Mouse (Mus musculus) liver, postnatal 0 days (tissue): ENCODE results near the gene Prdx2. TPM values are rescaled to one million over a fixed set of nuclear protein-coding genes. Genes with fewer than 3 reads are reported as not detected.

Experiments
- ATAC-seq: fragments of 200-750 bp; cut with Nextera tagmentation; 2 replicates; pipeline ENCODE4 v1.8.0; 2017; ENCODE audit warnings: mild to moderate bottlenecking, moderate library complexity
- DNase-seq: peaks from one replicate; pipeline ENCODE4 v3.0.0-alpha.2; 2016
- H3K27ac ChIP-seq: fragments of 300-500 bp; sonication (generic); 2 replicates; pipeline ENCODE4 v1.5.1; 2014; ENCODE audit warnings: antibody characterized with exemption, moderate library complexity, mild to moderate bottlenecking, low read depth
- H3K27me3 ChIP-seq: fragments of 300-500 bp; sonication (generic); 2 replicates; pipeline ENCODE4 v1.6.1; 2014; ENCODE audit warnings: low read length, control low read depth, mixed read lengths; ENCODE audit not compliant: insufficient read depth
- H3K36me3 ChIP-seq: fragments of 300-500 bp; sonication (generic); replicated peaks from 2 replicates; pipeline ENCODE4 v1.6.1; 2014; ENCODE audit warnings: mild to moderate bottlenecking, control low read depth, low read length, moderate library complexity, mixed read lengths; ENCODE audit not compliant: insufficient read depth
- H3K4me1 ChIP-seq: fragments of 300-500 bp; sonication (generic); 2 replicates; pipeline ENCODE4 v1.6.1; 2014; ENCODE audit warnings: antibody characterized with exemption, mild to moderate bottlenecking, control low read depth; ENCODE audit not compliant: insufficient read depth
- H3K4me2 ChIP-seq: fragments of 300-500 bp; sonication (generic); 2 replicates; pipeline ENCODE4 v1.6.1; 2014; ENCODE audit warnings: low read depth, mild to moderate bottlenecking, low read length, moderate library complexity, mixed read lengths
- H3K4me3 ChIP-seq: fragments of 300-500 bp; sonication (generic); 2 replicates; pipeline ENCODE4 v1.5.1; 2014; ENCODE audit warnings: low read depth, low read length
- H3K9ac ChIP-seq: fragments of 300-500 bp; sonication (generic); replicated peaks from 2 replicates; pipeline ENCODE4 v1.6.1; 2014; ENCODE audit warnings: mild to moderate bottlenecking, moderate library complexity
- H3K9me3 ChIP-seq: fragments of 300-500 bp; sonication (generic); 2 replicates; pipeline ENCODE4 v1.6.1; 2016; ENCODE audit warnings: mild to moderate bottlenecking, control low read depth, low read length, mixed read lengths
- CTCF ChIP-seq: sonication (generic); IDR thresholded peaks from 2 replicates; pipeline ENCODE4 v1.5.1; 2016; ENCODE audit warnings: antibody characterized with exemption, low read depth
- EP300 ChIP-seq: IDR thresholded peaks from 2 replicates; pipeline ENCODE4 v1.6.1; 2016; ENCODE audit warnings: antibody characterized with exemption, low read depth, mild to moderate bottlenecking
- WGBS: fragments of 180-500 bp; shearing (Covaris S2); extraction: QIAGEN DNeasy Blood & Tissue Kit; methylation state at CpG from one replicate; pipeline ENCODE4 v1.1.7; 2014; ENCODE audit not compliant: insufficient replicate concordance; 5-methylcytosine and 5-hydroxymethylcytosine counted together
- polyA plus RNA-seq: library from polyadenylated mRNA; unstranded; fragments of >200 nt; fragmentation: Nextera tagmentation; extraction: Ambion mirVana; gene quantifications from 2 replicates; pipeline ENCODE4 v1.2.1, GENCODE M21; 2015

Gene Prdx2
- polyA plus RNA-seq, 1 experiment from 2014 or later, result 831 TPM

GRCm38 (mm10) chr8:84981644-84982498 is 12.5 kb downstream of the Prdx2 start:
- Histone ChIP-seq H3K27me3 (no peaks in the 10 kb centered on the region), H3K4me1 (peaks cover 80% of the 10 kb centered on the region), H3K36me3 (no peaks in the 10 kb centered on the region), H3K4me3 (no peak overlapping the region), H3K27ac (peak overlapping the region; percentile 98), H3K4me2 (no peak overlapping the region), H3K9ac (no peak overlapping the region; the same call in 1 of the 2 replicates), H3K9me3 (no peaks in the 10 kb centered on the region)
- 61% methylated on average over 15 of the region's 15 CpGs for WGBS
- DNase-seq (no peak), ATAC-seq (no peak)
- TF ChIP-seq CTCF (no peak), EP300 (no peak)

GRCm38 (mm10) chr8:84982499-84983011 is 13.2 kb downstream of the Prdx2 start:
- H3K9me3 ChIP-seq, result no peaks in the 10 kb centered on the region
- ATAC-seq (no peak), DNase-seq (peak; percentile 41)
- 19% methylated on average over 3 of the region's 3 CpGs for WGBS
- H3K4me1 ChIP-seq, result peaks cover 83% of the 10 kb centered on the region
- no peak overlapping the region for H3K4me2 ChIP-seq
- no peak overlapping the region for H3K4me3 ChIP-seq
- H3K9ac ChIP-seq, result no peak overlapping the region; the same call in 1 of the 2 replicates
- peak overlapping the region; percentile 98 for H3K27ac ChIP-seq
- TF ChIP-seq EP300, result no peak
- no peak for TF ChIP-seq CTCF
- no peaks in the 10 kb centered on the region for H3K36me3 ChIP-seq
- H3K27me3 ChIP-seq, result no peaks in the 10 kb centered on the region

- 20% methylated on average over 14 of the region's 16 CpGs for WGBS
Observed at GRCm38 (mm10) chr8:84984294-84985048, 15.1 kb downstream of the Prdx2 start.

GRCm38 (mm10) chr8:84985049-84985683 is 15.8 kb downstream of the Prdx2 start:
- Histone ChIP-seq H3K4me1 (peaks cover 73% of the 10 kb centered on the region), H3K36me3 (no peaks in the 10 kb centered on the region), H3K4me2 (peak overlapping the region; percentile 94), H3K9me3 (no peaks in the 10 kb centered on the region), H3K27ac (peak overlapping the region; percentile 98), H3K4me3 (peak overlapping the region; percentile 56), H3K9ac (peak overlapping the region; percentile 76), H3K27me3 (no peaks in the 10 kb centered on the region)
- DNase-seq, result peak; percentile 55
- WGBS, result 1% methylated on average over 23 of the region's 23 CpGs
- ATAC-seq, result no peak
- TF ChIP-seq CTCF (no peak), EP300 (no peak)

More at GRCm38 (mm10) chr8:84984294-84985048, 15.1 kb downstream of the Prdx2 start:
- Histone ChIP-seq H3K9me3 (no peaks in the 10 kb centered on the region), H3K4me3 (peak overlapping the region; percentile 56), H3K9ac (peak overlapping the region; percentile 76), H3K4me1 (peaks cover 79% of the 10 kb centered on the region), H3K4me2 (peak overlapping the region; percentile 94), H3K36me3 (no peaks in the 10 kb centered on the region), H3K27ac (peak overlapping the region; percentile 98), H3K27me3 (no peaks in the 10 kb centered on the region)
- TF ChIP-seq EP300 (no peak), CTCF (no peak)
- DNase-seq, result peak; percentile 81
- ATAC-seq, result peak; percentile 21

GRCm38 (mm10) chr8:84985684-84986378 is 16.4 kb downstream of the Prdx2 start:
- DNase-seq (peak; percentile 94), ATAC-seq (peak; percentile 22)
- peak overlapping the region; percentile 98 for H3K27ac ChIP-seq
- H3K4me1 ChIP-seq, result peaks cover 70% of the 10 kb centered on the region
- no peaks in the 10 kb centered on the region for H3K27me3 ChIP-seq
- H3K36me3 ChIP-seq, result no peaks in the 10 kb centered on the region
- H3K9me3 ChIP-seq, result no peaks in the 10 kb centered on the region
- H3K4me3 ChIP-seq, result peak overlapping the region; percentile 56
- WGBS, result 2% methylated on average over 53 of the region's 53 CpGs
- H3K4me2 ChIP-seq, result peak overlapping the region; percentile 94
- no peak for TF ChIP-seq CTCF
- peak; percentile 34; the same call in 1 of the 2 replicates for TF ChIP-seq EP300
- peak overlapping the region; percentile 76 for H3K9ac ChIP-seq
